Mouse (Mus musculus) left cerebral cortex, postnatal 25 days (tissue): ENCODE results near the gene Unc119. TPM values are rescaled to one million over a fixed set of nuclear protein-coding genes. Genes with fewer than 3 reads are reported as not detected.

Experiments
- DNase-seq, 2 experiments: peaks; one replicate each; pipeline ENCODE4 v3.0.0; 2022; ENCODE audit warnings: low spot score in 2 of 2, mixed read lengths in 1 of 2
- intact Hi-C: fragments of 180-260 bp; cut with DNase I; formaldehyde crosslinking; loops from one replicate; pipeline ENCODE4 v1.15.1; 2025
- total RNA-seq, 2 experiments: library from RNA; stranded (reverse); gene quantifications; 2 replicates each; pipeline ENCODE4 v1.2.3; 2021

Gene Unc119
- total RNA-seq, 2 experiments from 2014 or later = 27.9 to 30.2 TPM

DNA sequence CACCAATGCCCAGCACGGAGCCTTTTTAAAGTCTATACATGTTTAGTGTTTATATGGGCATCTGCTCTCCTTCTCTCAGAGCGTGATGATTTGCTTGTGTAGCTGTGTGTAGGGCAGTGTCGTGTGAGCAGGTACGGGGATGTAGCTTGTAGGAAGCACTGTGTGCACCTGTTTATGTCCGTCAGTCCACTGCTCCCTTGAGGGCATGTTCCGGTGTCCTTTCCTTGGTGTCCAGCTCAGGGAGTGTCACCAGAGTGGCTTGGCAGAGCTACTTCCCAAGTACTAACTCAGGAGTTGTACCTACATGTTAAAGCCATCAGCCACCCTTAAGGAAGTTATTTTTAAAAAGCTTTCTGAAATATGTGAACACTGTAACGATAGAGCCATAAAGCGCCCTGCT is 6.2 kb upstream of the Unc119 start:
- intact Hi-C loops = no loop called here
- no peak for DNase-seq

DNA sequence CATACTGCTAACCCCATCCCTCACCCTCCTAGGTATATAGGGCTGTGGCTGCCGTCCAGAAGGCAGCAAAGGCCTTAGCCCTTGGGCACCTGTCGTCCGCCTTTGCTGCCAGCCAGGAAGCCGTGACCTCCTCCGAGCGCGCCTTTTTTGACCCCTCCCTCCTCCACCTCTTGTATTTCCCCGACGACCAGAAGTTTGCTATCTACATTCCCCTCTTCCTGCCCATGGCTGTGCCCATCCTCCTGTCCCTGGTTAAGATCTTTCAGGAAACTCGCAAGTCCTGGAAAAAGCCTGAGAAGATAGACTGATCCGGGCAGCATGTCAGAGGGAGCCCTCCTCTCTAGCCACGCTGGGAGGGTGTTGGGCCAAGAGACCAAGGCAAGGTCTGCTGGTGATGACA is 1.6 kb upstream of the Unc119 start:
- intact Hi-C loops = no loop called here
- DNase-seq = no peak

GRCm38 (mm10) chr11:78344328-78344889 is 1.1 kb downstream of the Unc119 start:
- intact Hi-C loops = no loop called here
- DNase-seq = no peak

DNA sequence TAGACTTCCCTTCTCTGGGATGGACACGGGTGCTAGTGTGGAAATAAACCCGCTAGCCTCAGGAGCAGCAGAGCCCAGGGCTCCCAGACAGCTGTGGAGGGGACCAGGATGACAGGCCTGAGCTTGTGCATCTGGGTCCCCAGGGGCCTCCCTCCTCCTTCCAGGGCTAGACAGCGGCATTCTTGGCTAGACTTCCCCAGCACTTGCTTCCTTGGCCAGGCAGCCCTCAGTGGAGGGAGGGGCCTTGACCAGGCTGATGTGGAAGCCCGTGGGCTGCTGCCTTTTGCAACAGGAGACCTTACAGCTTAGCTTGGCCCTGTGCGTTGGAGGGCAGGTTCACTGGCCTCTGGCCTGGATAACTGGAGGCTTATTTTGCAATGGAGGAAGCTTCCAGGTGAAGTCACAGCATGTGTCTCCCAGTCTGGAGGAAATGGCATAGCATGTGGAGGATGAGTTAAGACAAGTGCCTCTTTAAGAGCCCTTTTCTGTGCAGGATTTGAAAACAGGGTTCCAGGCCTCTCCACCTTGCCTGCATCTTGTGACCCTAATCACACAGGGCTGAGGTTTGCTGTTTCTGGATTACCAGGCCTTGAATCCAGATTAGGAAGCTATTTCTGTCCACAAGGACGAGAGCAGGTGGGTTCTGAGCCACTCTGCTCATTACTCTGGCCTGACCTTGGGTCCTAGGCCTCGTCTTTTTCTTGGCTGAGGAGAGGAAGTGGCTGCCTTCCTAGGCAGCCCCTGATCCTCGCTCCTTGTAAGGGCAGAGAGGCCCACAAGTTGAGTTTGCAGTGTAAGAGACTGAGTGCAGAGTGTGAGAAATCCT is 1.8 kb downstream of the Unc119 start:
- DNase-seq = no peak
- intact Hi-C loops = loop anchor here (5.0 kb wide), 1 partner anchor 83 kb away; the partner anchor contains the start of gene 2610507B11Rik

GRCm38 (mm10) chr11:78345801-78346200 is 2.5 kb downstream of the Unc119 start:
- no peak for DNase-seq
- intact Hi-C loops = loop anchor here (5.0 kb wide), 1 partner anchor 84 kb away; the partner anchor contains the start of gene 2610507B11Rik

DNA sequence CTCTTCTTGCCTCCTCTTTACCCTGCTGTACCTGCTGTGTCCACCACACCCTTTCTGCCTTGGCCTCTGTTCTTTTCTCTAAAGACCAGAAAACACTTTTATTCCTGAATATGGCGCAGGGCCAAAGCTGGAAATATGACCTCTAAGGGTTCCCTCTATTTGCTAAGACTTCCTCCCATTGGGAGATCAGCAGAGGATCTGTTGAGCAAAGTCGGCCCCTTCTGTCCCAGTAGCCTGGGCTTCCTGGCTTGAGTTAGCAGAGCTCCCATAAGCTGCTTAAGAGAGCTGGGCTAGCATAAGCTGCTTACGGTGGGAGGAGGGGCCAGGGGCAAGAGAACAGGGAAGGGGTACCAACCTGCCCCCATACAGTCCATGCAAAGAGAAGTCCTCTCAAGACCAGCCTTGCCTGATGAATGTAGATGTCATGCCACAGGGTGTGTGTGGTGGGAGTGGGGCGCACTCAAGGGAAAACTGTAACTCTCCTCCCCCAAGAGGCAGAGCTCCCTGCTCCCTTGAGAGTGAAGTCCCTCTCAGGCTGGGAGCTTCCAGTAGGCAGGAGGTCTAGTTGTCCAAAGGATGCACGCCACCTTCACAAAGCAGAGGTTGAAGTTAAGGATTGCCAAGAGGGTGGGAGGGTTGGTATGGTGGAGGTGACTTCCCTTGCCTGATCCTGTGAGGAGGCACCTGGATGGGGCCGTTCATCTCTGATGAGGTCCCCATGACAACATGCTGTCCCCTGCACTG is 3.2 kb downstream of the Unc119 start:
- no peak for DNase-seq
- intact Hi-C loops = loop anchor here (5.0 kb wide), 1 partner anchor 84 kb away; the partner anchor contains the start of gene 2610507B11Rik

GRCm38 (mm10) chr11:78347070-78347754 is 3.9 kb downstream of the Unc119 start:
- peak in 1 of 2 experiments; percentile 60 for DNase-seq
- intact Hi-C loops = loop anchor here (5.0 kb wide), 1 partner anchor 85 kb away; the partner anchor contains the start of gene 2610507B11Rik

- intact Hi-C loops = loop anchor here (5.0 kb wide), 1 partner anchor 86 kb away; the partner anchor contains the start of gene 2610507B11Rik
- DNase-seq = no peak
These were observed 4.6 kb downstream of the Unc119 start for GRCm38 (mm10) chr11:78347908-78348307.

- DNase-seq = no peak
- intact Hi-C loops = loop anchor here (5.0 kb wide), 1 partner anchor 86 kb away; the partner anchor contains the start of gene 2610507B11Rik
These were observed 5.2 kb downstream of the Unc119 start for GRCm38 (mm10) chr11:78348474-78348873.

DNA sequence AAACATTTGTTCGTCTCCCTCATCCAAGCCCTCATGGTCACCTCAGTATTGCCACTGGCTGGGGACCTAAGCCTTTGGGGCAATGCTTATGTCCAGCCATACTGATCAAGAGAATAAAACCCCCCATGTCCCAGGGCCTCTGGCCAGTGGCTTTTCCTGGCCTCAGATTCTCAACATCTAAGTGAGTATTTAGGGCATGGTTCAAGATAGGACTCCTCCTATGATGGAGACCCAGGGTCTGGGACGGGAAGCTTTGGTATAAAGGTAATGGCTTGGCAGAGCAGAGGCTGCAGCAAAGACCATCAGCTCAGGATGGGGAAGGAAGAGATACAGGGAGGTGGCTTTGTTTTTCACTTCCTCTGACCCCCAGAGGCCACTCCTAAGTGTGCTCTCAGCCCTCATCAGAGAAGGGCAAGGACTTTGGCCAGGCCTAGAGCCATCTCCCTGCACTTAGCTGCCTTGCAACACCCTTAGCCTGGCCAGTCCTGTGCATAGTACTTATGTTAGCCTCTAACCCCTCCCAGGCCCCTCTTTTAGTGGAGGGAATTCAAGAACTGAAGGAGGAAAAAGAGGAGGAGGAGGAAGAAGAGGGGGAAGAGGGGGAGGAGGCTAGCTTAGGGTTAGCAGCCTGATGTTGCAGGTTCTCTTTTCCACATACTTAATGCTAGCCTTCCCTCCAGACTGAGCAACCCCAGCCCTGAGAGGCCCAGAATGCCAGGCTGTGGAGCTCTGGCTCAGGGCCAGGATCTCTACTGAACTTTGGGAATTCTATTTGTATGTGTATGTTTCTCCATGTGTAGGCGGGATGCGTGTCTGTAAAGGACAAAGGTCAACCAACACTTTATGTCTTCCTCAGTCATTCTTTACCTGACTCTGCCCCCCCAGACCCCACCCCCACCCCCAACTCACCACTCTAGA is 6.4 kb downstream of the Unc119 start:
- DNase-seq = no peak
- intact Hi-C loops = loop anchor here (5.0 kb wide), 1 partner anchor 87 kb away; the partner anchor contains the start of gene 2610507B11Rik

GRCm38 (mm10) chr11:78353081-78353480 is 9.8 kb downstream of the Unc119 start:
- DNase-seq = no peak
- intact Hi-C loops = no loop called here

GRCm38 (mm10) chr11:78354905-78355304 is 11.6 kb downstream of the Unc119 start:
- intact Hi-C loops = loop anchor here (5.0 kb wide), 1 partner anchor 97 kb away; no protein-coding TSS in a partner anchor
- no peak for DNase-seq

DNA sequence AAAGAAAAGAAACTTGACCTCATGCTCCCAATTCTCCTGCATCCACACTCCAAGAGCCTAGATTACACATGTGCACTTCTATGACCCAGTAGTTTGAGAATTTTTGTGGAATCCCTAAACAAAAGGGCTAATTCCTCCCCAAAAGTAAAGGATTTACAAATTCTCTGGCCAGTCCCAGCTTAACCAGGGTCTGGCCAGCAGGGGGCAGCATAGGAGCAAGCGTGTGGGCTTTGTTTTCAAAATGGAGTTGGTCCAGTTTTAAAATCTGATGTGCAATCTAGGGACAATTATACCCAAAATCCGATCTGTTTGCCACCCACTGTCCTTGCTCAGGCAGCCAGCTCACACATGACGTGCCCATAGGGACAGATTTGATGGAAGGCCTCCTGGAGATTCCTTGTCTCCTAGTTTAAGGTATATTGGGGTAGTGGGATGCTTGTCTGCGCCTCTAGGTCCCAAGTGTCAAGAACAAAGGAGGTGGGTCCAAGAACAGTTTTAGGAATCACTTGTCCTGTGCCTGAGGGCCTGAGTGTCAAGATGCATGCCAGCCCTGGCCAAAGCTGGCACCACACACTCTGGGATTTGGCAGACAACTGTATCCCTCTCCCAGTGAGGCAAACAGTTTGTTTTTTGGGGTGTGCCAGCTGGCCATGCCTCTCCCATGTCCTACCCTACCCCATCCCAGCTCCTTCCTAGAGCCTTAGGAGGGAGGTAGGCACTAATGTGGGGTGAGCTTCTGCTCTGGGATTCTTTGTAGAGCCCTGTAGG is 12.4 kb downstream of the Unc119 start:
- intact Hi-C loops = loop anchor here (5.0 kb wide), 1 partner anchor 97 kb away; no protein-coding TSS in a partner anchor
- peak; percentile 36 to 48 for DNase-seq

DNA sequence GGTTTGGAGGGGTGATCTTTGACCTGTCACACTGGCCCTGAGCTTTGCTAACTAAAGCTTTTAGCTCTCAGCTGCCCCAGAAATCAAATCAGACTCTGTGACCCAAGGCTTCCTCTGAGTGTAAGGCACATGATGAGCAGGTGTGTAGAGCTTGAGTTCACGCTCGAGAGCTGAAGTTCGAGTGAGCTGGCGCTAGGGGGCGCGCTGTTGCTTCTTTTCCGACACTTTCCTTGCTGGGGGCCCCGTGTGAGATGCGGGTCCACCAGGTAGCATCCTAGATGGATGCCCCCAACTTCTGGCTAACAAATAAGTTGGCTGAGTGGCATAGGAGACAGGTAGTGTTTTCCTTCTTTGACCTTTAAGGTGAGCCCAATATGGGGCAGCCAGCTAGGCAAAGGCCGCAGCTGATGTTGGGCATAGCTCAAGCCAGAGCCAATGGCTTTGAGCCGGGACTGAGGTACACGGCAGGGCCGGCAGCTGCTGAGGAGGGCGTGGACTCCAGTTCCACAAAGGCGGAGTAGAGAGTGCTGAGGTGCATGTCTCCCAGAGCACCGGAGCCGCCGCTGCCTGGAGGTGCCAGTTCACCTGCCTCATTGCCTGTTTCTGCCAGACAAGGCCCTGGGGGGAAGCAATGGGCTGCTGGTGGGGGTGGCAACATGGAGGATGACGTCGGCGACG is 15.2 kb downstream of the Unc119 start:
- intact Hi-C loops = loop anchor here (1.0 to 5.0 kb wide), 2 partner anchors 41 to 94 kb away; no protein-coding TSS in a partner anchor
- DNase-seq = no peak

- DNase-seq = peak; percentile 65 to 69
- intact Hi-C loops = no loop called here
These were observed 17.0 kb downstream of the Unc119 start for GRCm38 (mm10) chr11:78360125-78360788.

GRCm38 (mm10) chr11:78360789-78361131 is 17.5 kb downstream of the Unc119 start:
- DNase-seq = no peak
- intact Hi-C loops = no loop called here
